Mouse (Mus musculus) testis, adult 2 months (tissue): ENCODE data around the gene R3hdm2. TPM values are rescaled to one million over a fixed set of nuclear protein-coding genes. Genes with fewer than 3 reads are reported as not detected.

ENCODE experiments used
- H3K27ac ChIP-seq: fragments of 200-500 bp; 2 replicates; pipeline ENCODE4 v1.5.1; 2012; ENCODE audit warnings: low read depth, low read length; ENCODE audit not compliant: control insufficient read depth, insufficient read depth
- H3K27me3 ChIP-seq: fragments of 200-500 bp; 2 replicates; pipeline ENCODE4 v1.6.1; 2012; ENCODE audit warnings: mild to moderate bottlenecking, low read length, moderate library complexity; ENCODE audit not compliant: control insufficient read depth, insufficient read depth
- H3K36me3 ChIP-seq: fragments of 200-500 bp; 2 replicates; pipeline ENCODE4 v1.6.1; 2012; ENCODE audit warnings: mild to moderate bottlenecking, low read length; ENCODE audit not compliant: control insufficient read depth, insufficient read depth
- H3K4me1 ChIP-seq: fragments of 200-500 bp; 2 replicates; pipeline ENCODE4 v1.6.1; 2012; ENCODE audit warnings: low read length; ENCODE audit not compliant: control insufficient read depth, insufficient read depth
- H3K4me3 ChIP-seq: fragments of 200-500 bp; 2 replicates; pipeline ENCODE4 v1.5.1; 2012; ENCODE audit warnings: low read depth, mild to moderate bottlenecking, low read length, moderate library complexity, mixed read lengths; ENCODE audit not compliant: control insufficient read depth
- CTCF ChIP-seq: fragments of 200-500 bp; IDR thresholded peaks from 2 replicates; pipeline ENCODE4 v1.5.1; 2012; ENCODE audit warnings: low read depth, mild to moderate bottlenecking, inconsistent platforms, low read length, moderate library complexity; ENCODE audit not compliant: control insufficient read depth, insufficient read depth, insufficient replicate concordance
- POLR2A ChIP-seq: fragments of 200-500 bp; IDR thresholded peaks from 2 replicates; pipeline ENCODE4 v1.6.1; 2012; ENCODE audit warnings: low read depth, mild to moderate bottlenecking, inconsistent platforms, low read length, moderate library complexity; ENCODE audit not compliant: control insufficient read depth
- polyA plus RNA-seq: library from polyadenylated mRNA; depleted of rRNA; stranded (reverse); fragments of >200 nt; gene quantifications from 2 replicates; pipeline ENCODE4 v1.2.3, GENCODE M21; 2012

The R3hdm2 gene
- polyA plus RNA-seq, 1 experiment, result 56.0 TPM

DNA sequence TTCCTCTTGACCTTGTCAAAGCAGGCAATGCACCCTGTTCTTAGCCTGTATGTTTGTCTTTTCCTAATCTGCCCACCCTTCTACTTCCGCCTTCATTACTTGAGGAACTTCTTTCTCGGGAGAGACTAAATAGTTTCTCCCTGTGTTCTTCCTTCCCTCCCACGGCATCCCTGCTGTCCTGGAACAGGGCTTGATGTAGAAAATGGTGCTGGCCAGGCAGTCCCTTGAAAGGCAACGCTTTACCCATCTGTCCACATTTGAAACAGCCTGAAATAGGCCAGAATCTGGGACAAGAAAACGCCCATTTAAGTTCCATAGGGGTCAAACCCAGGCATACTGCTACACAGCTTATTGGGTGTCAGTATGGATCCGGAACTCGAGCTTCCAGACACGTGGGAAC, 30.3 kb upstream of the R3hdm2 start:
- Histone ChIP-seq H3K36me3 (no peaks in the 10 kb centered on the region), H3K4me3 (no peak overlapping the region), H3K27me3 (no peaks in the 10 kb centered on the region), H3K27ac (no peak overlapping the region), H3K4me1 (peaks cover 15% of the 10 kb centered on the region)
- TF ChIP-seq POLR2A (no peak), CTCF (no peak)

DNA sequence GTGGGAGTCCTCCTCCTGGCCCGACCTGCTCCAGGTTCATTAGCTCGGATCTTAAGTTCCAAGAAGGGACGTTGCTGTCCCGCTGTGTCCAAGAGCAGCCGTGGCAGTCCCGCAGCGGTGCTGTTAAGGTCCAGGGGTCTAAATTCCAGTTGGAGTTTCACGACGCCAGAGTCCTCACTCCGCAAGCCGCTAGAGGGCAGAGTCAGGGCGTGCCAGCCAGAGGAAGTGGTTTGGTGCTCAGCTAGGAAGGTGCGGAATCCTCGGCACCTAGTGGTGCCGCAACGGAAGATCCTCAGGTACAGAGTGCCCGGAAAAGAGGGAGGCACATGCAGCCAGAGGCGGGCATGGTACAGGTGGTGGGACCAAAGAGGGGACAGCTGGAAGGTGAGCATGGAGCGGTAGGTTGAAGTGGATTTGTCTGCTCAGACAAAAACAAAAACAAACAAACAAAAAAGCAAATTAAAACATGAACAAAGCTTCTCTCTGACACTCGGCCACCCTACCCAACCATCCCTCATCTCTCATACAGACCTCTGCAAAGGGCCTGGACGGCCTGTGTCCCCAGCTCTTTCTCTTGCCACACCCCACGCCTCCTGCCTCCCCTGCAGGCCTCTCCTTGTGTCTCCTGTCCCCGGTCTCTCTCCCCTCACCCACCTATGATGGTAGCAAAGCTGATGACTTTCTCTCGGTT, 29.4 kb upstream of the R3hdm2 start:
- Histone ChIP-seq H3K36me3 (no peaks in the 10 kb centered on the region), H3K27me3 (no peaks in the 10 kb centered on the region), H3K27ac (no peak overlapping the region), H3K4me3 (peak overlapping the region; percentile 16), H3K4me1 (peaks cover 15% of the 10 kb centered on the region)
- TF ChIP-seq CTCF (peak; percentile 68; the same call in 1 of the 2 replicates), POLR2A (no peak)

DNA sequence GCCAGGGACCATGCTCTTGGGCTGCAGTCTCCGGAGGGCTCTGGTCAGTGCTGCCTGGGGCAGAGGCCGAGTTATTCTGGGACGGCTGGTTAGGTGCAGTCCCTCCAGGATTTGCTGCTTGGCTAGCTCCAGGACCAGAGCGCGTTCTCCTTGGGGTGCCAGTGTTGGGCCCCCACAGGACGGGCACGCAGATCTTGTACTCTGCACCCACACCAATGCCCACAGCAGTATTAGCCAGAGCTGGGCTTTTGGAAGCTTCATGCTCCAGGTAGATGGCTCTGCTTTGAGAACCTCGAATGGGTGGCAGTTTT, 28.9 kb upstream of the R3hdm2 start:
- H3K36me3 ChIP-seq, result no peaks in the 10 kb centered on the region
- no peak overlapping the region for H3K27ac ChIP-seq
- TF ChIP-seq CTCF (no peak), POLR2A (no peak)
- no peaks in the 10 kb centered on the region for H3K27me3 ChIP-seq
- no peak overlapping the region for H3K4me3 ChIP-seq
- peaks cover 15% of the 10 kb centered on the region for H3K4me1 ChIP-seq

DNA sequence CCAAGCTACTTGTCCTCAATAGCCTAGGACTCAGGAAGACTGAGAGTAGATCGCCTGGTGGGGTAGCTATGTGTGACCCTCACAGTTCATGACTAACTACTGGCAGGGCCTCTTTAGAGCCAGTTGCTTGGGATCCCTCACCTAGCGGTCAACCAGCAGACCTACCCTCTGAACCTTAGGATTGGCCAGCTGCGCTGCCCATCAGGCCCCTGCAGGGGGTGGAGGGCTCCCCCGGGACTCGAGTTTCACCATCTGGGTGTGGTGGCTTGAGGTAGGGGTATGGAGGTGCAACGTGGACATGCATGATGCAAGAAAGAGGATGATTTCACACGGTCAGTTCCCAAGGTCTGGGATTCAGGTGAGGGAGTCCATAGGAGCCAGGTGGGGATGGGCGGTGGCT, 28.4 kb upstream of the R3hdm2 start:
- Histone ChIP-seq H3K4me1 (peaks cover 15% of the 10 kb centered on the region), H3K36me3 (no peaks in the 10 kb centered on the region), H3K27ac (no peak overlapping the region), H3K4me3 (no peak overlapping the region), H3K27me3 (no peaks in the 10 kb centered on the region)
- TF ChIP-seq CTCF (no peak), POLR2A (no peak)

DNA sequence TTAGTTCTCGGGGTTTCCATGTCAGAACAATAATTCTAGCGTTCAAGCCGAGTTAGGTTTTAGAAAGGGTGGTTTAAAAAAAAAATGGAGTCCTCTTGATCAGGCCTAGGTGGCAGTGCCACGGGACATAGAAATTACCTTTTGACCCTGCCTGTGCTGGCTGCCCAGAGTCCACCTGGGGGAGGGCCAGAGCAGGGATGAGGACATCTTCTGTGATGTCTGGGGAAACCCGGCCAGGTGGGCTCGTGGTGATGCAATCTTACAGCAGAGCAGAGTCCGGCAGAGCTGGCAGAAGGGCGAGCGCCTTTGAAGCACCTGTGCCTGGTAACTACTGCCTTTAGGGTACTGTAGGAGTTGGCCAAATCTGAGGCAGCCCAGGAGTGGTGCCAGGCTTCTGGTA, 27.9 kb upstream of the R3hdm2 start:
- Histone ChIP-seq H3K4me1 (peaks cover 15% of the 10 kb centered on the region), H3K27ac (no peak overlapping the region), H3K27me3 (no peaks in the 10 kb centered on the region), H3K4me3 (no peak overlapping the region), H3K36me3 (no peaks in the 10 kb centered on the region)
- TF ChIP-seq CTCF, result no peak

DNA sequence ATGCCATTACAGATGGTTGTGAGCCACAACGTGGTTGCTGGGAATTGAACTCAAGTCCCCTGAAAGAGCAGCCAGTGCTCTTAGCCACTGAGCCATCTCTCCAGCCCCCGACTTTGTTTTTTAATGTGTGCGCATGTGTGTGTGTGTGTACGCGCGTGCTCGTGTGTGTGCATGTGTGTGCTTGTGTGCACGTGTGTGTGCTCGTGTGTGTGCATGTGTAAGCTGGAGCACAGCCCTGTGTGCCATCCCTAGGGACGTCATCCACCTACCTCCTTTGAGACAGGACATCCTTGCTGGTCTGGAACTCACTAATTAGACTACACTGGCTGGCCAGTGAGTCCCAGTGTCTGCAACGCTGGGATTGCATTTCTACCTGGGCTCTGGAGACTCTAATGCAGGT, 27.4 kb upstream of the R3hdm2 start:
- TF ChIP-seq CTCF (no peak), POLR2A (no peak)
- H3K4me3 ChIP-seq, result no peak overlapping the region
- H3K27me3 ChIP-seq, result no peaks in the 10 kb centered on the region
- H3K4me1 ChIP-seq, result peaks cover 15% of the 10 kb centered on the region
- H3K36me3 ChIP-seq, result no peaks in the 10 kb centered on the region
- H3K27ac ChIP-seq, result no peak overlapping the region

DNA sequence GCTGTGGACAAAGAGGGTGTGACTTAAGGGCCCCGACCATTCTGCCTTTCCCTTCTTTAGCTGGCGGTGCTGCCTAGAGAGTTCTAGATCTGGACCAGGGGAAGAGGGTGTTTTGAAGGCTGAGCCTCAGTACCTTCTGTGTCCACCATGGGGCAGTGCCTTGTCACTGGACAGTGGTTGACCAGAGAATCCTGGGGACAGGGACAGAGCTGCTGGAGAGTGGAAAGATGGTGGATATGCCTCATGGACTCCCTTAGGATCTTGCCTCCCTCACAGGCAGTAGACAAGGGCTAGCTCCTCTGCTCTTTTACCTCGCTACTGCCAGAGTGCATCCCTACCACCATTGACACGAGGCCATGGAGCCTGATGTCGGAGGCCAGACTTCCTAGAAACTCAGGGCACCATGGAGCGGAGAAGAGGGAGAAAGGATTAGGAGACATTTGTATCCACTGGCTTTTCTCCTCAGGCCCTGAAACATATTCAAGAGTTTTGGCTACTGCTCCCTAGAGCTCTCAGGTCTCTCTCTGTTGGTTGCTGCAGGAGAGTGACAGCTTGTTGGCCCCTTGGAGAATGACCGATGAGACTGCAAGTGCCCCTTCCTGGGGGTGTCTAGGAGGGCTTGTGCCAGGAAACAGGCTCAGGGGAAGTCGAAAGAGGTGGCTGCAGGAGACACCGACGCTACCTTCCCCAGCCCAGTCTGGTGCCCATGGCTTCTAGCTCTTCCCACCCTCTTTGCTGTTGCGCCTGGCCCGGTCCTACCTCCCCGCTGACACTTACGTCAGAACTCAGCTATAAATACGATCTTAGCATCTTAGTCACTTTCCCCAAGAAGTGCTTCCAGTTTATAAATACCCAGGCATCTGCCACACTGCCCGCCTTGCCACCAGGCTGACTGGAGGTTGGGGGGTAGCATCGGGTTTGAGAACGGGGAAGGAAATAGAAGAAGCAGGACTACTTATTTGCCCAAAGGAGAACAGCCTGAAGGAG, 25.9 kb upstream of the R3hdm2 start, which contains the start of gene Inhbe:
TSS of gene Inhbe (minus strand) at position 503 of the 987 bp plus-strand sequence.
- Histone ChIP-seq H3K27me3 (no peaks in the 10 kb centered on the region), H3K4me1 (peaks cover 15% of the 10 kb centered on the region), H3K27ac (no peak within 1 kb of the TSS), H3K36me3 (no peaks in the 10 kb centered on the region), H3K4me3 (no peak within 1 kb of the TSS)
- TF ChIP-seq CTCF (peak; percentile 36; the same call in 1 of the 2 replicates), POLR2A (no peak)
